Mouse (Mus musculus) hindbrain, embryonic 12.5 days (tissue): ENCODE results near the gene Rcor2. TPM values are rescaled to one million over a fixed set of nuclear protein-coding genes. Genes with fewer than 3 reads are reported as not detected.

Source experiments
- ATAC-seq: fragments of 200-750 bp; cut with Nextera tagmentation; 2 replicates; pipeline ENCODE4 v1.8.0; 2017; ENCODE audit warnings: moderate TSS enrichment; ENCODE audit not compliant: low FRiP score
- H3K27ac ChIP-seq: fragments of 300-500 bp; sonication (generic); 2 replicates; pipeline ENCODE4 v1.5.1; 2016; ENCODE audit warnings: mild to moderate bottlenecking
- H3K27me3 ChIP-seq: fragments of 300-500 bp; sonication (generic); 2 replicates; pipeline ENCODE4 v1.6.1; 2016; ENCODE audit warnings: mild to moderate bottlenecking
- H3K36me3 ChIP-seq: fragments of 300-500 bp; sonication (generic); 2 replicates; pipeline ENCODE4 v1.6.1; 2016; ENCODE audit warnings: mild to moderate bottlenecking
- H3K4me1 ChIP-seq: fragments of 300-500 bp; sonication (generic); 2 replicates; pipeline ENCODE4 v1.6.1; 2016
- H3K4me2 ChIP-seq: fragments of 300-500 bp; sonication (generic); replicated peaks from 2 replicates; pipeline ENCODE4 v1.6.1; 2016; ENCODE audit warnings: mild to moderate bottlenecking
- H3K4me3 ChIP-seq: fragments of 300-500 bp; sonication (generic); 2 replicates; pipeline ENCODE4 v1.5.1; 2016; ENCODE audit warnings: mild to moderate bottlenecking
- H3K9ac ChIP-seq: fragments of 300-500 bp; sonication (generic); 2 replicates; pipeline ENCODE4 v1.6.1; 2016; ENCODE audit warnings: mild to moderate bottlenecking, moderate library complexity
- H3K9me3 ChIP-seq: fragments of 300-500 bp; sonication (generic); replicated peaks from 2 replicates; pipeline ENCODE4 v1.6.1; 2016; ENCODE audit warnings: mild to moderate bottlenecking
- WGBS: fragments of 180-500 bp; shearing (Covaris S2); methylation state at CpG from one replicate; pipeline ENCODE4 v1.1.7; 2016; 5-methylcytosine and 5-hydroxymethylcytosine counted together
- polyA plus RNA-seq: library from polyadenylated mRNA; unstranded; fragments of >200 nt; fragmentation: Nextera tagmentation; extraction: Ambion mirVana; gene quantifications from 2 replicates; pipeline ENCODE4 v1.2.1, GENCODE M21; 2016

The Rcor2 gene
- polyA plus RNA-seq, 1 experiment from 2014 or later, result 62.5 TPM

GRCm38 (mm10) chr19:7301647-7302492 lies 34.7 kb downstream of the Rcor2 start:
- Histone ChIP-seq H3K36me3 (no peaks in the 10 kb centered on the region), H3K4me3 (no peak overlapping the region), H3K4me1 (0 out of 2 replicates have a peak, but pooled peaks cover 2% of the 10 kb centered on the region), H3K9ac (no peak overlapping the region), H3K4me2 (no peak overlapping the region), H3K9me3 (no peaks in the 10 kb centered on the region), H3K27ac (no peak overlapping the region), H3K27me3 (no peaks in the 10 kb centered on the region)
- WGBS, result 92% methylated on average over 7 of the region's 7 CpGs
- no peak for ATAC-seq

GRCm38 (mm10) chr19:7302493-7302797 lies 35.3 kb downstream of the Rcor2 start:
- 0 out of 2 replicates have a peak overlapping the region, but pooled peaks have one; percentile 25 for H3K27ac ChIP-seq
- no peak overlapping the region for H3K9ac ChIP-seq
- H3K4me1 ChIP-seq, result 0 out of 2 replicates have a peak, but pooled peaks cover 2% of the 10 kb centered on the region
- no peaks in the 10 kb centered on the region for H3K27me3 ChIP-seq
- no peaks in the 10 kb centered on the region for H3K36me3 ChIP-seq
- 81% methylated on average over 1 of the region's 1 CpGs for WGBS
- no peaks in the 10 kb centered on the region for H3K9me3 ChIP-seq
- ATAC-seq, result no peak
- H3K4me2 ChIP-seq, result no peak overlapping the region
- H3K4me3 ChIP-seq, result no peak overlapping the region

- Histone ChIP-seq H3K9me3 (no peaks in the 10 kb centered on the region), H3K27ac (no peak overlapping the region), H3K36me3 (no peaks in the 10 kb centered on the region), H3K4me3 (no peak overlapping the region), H3K4me1 (peaks cover 15% of the 10 kb centered on the region), H3K27me3 (no peaks in the 10 kb centered on the region), H3K4me2 (no peak overlapping the region), H3K9ac (no peak overlapping the region)
- 84% methylated on average over 6 of the region's 6 CpGs for WGBS
- no peak for ATAC-seq
These were observed 36.7 kb downstream of the Rcor2 start for GRCm38 (mm10) chr19:7303796-7304195.

GRCm38 (mm10) chr19:7304801-7305200 lies 37.7 kb downstream of the Rcor2 start:
- Histone ChIP-seq H3K9me3 (no peaks in the 10 kb centered on the region), H3K4me1 (peaks cover 23% of the 10 kb centered on the region), H3K27me3 (no peaks in the 10 kb centered on the region), H3K36me3 (no peaks in the 10 kb centered on the region), H3K27ac (no peak overlapping the region), H3K4me3 (no peak overlapping the region), H3K4me2 (no peak overlapping the region), H3K9ac (no peak overlapping the region)
- WGBS, result 72% methylated on average over 2 of the region's 2 CpGs
- ATAC-seq, result no peak

- no peaks in the 10 kb centered on the region for H3K9me3 ChIP-seq
- no peak for ATAC-seq
- H3K4me2 ChIP-seq, result no peak overlapping the region
- H3K36me3 ChIP-seq, result no peaks in the 10 kb centered on the region
- 90% methylated on average over 11 of the region's 11 CpGs for WGBS
- peaks cover 32% of the 10 kb centered on the region for H3K4me1 ChIP-seq
- no peak overlapping the region for H3K9ac ChIP-seq
- H3K27ac ChIP-seq, result no peak overlapping the region
- H3K27me3 ChIP-seq, result no peaks in the 10 kb centered on the region
- H3K4me3 ChIP-seq, result no peak overlapping the region
These were observed 38.5 kb downstream of the Rcor2 start for GRCm38 (mm10) chr19:7305380-7306310.

- no peak overlapping the region for H3K27ac ChIP-seq
- no peaks in the 10 kb centered on the region for H3K27me3 ChIP-seq
- H3K4me2 ChIP-seq, result no peak overlapping the region
- ATAC-seq, result no peak
- no peaks in the 10 kb centered on the region for H3K9me3 ChIP-seq
- H3K4me3 ChIP-seq, result no peak overlapping the region
- peaks cover 42% of the 10 kb centered on the region for H3K4me1 ChIP-seq
- no peaks in the 10 kb centered on the region for H3K36me3 ChIP-seq
- no peak overlapping the region for H3K9ac ChIP-seq
- 65% methylated on average over 3 of the region's 3 CpGs for WGBS
These were observed 39.8 kb downstream of the Rcor2 start for GRCm38 (mm10) chr19:7306968-7307367.

GRCm38 (mm10) chr19:7307995-7308770 lies 41.1 kb downstream of the Rcor2 start:
- no peak overlapping the region for H3K4me3 ChIP-seq
- H3K4me1 ChIP-seq, result peaks cover 42% of the 10 kb centered on the region
- no peaks in the 10 kb centered on the region for H3K9me3 ChIP-seq
- no peak for ATAC-seq
- H3K4me2 ChIP-seq, result no peak overlapping the region
- no peak overlapping the region for H3K9ac ChIP-seq
- WGBS, result 59% methylated on average over 8 of the region's 8 CpGs
- no peaks in the 10 kb centered on the region for H3K36me3 ChIP-seq
- no peaks in the 10 kb centered on the region for H3K27me3 ChIP-seq
- peak overlapping the region; percentile 48; the same call in 1 of the 2 replicates for H3K27ac ChIP-seq

- no peak overlapping the region for H3K4me2 ChIP-seq
- H3K9me3 ChIP-seq, result no peaks in the 10 kb centered on the region
- no peak overlapping the region for H3K27ac ChIP-seq
- peaks cover 44% of the 10 kb centered on the region for H3K4me1 ChIP-seq
- no peaks in the 10 kb centered on the region for H3K27me3 ChIP-seq
- ATAC-seq, result no peak
- no peaks in the 10 kb centered on the region for H3K36me3 ChIP-seq
- 69% methylated on average over 2 of the region's 2 CpGs for WGBS
- no peak overlapping the region for H3K4me3 ChIP-seq
- H3K9ac ChIP-seq, result no peak overlapping the region
These were observed 42.7 kb downstream of the Rcor2 start for GRCm38 (mm10) chr19:7309738-7310330.

- 21% methylated on average over 5 of the region's 5 CpGs for WGBS
- H3K27me3 ChIP-seq, result no peaks in the 10 kb centered on the region
- peaks cover 44% of the 10 kb centered on the region for H3K4me1 ChIP-seq
- ATAC-seq, result no peak
- H3K9ac ChIP-seq, result peak overlapping the region; percentile 35; the same call in 1 of the 2 replicates
- no peak overlapping the region for H3K4me2 ChIP-seq
- no peak overlapping the region for H3K4me3 ChIP-seq
- H3K27ac ChIP-seq, result peak overlapping the region; percentile 18; the same call in 1 of the 2 replicates
- H3K9me3 ChIP-seq, result no peaks in the 10 kb centered on the region
- no peaks in the 10 kb centered on the region for H3K36me3 ChIP-seq
These were observed 43.6 kb downstream of the Rcor2 start for GRCm38 (mm10) chr19:7310704-7311103.

- ATAC-seq, result no peak
- H3K27ac ChIP-seq, result no peak overlapping the region; the same call in 1 of the 2 replicates
These were observed 44.2 kb downstream of the Rcor2 start for GRCm38 (mm10) chr19:7311306-7311705.

GRCm38 (mm10) chr19:7313660-7314059 lies 46.5 kb downstream of the Rcor2 start:
- WGBS, result 83% methylated on average over 2 of the region's 2 CpGs
- Histone ChIP-seq H3K4me2 (no peak overlapping the region), H3K27ac (no peak overlapping the region), H3K9ac (no peak overlapping the region), H3K36me3 (no peaks in the 10 kb centered on the region), H3K9me3 (no peaks in the 10 kb centered on the region), H3K27me3 (no peaks in the 10 kb centered on the region), H3K4me1 (peaks cover 32% of the 10 kb centered on the region), H3K4me3 (no peak overlapping the region)
- no peak for ATAC-seq

More at GRCm38 (mm10) chr19:7311306-7311705, 44.2 kb downstream of the Rcor2 start:
- WGBS, result 52% methylated on average over 10 of the region's 10 CpGs
- Histone ChIP-seq H3K9me3 (no peaks in the 10 kb centered on the region), H3K4me2 (no peak overlapping the region), H3K4me1 (peaks cover 44% of the 10 kb centered on the region), H3K36me3 (no peaks in the 10 kb centered on the region), H3K9ac (no peak overlapping the region), H3K4me3 (no peak overlapping the region), H3K27me3 (no peaks in the 10 kb centered on the region)
